Mouse (Mus musculus): ENCODE data around the gene Frmd5. TPM values are rescaled to one million over a fixed set of nuclear protein-coding genes. Genes with fewer than 3 reads are reported as not detected.

Gene Frmd5
- polyA plus RNA-seq, 2 experiments, result 0.78 to 2.2 TPM

- Histone ChIP-seq H3K36me3 (ENCODE audit: control insufficient read depth, insufficient read depth, low read length) (no peaks in the 10 kb centered on the region), H3K9ac (ENCODE audit: low read depth, low read length, severe bottlenecking) (no peak overlapping the region), H3K4me3 (replicated peaks; ENCODE audit: low read length) (no peak overlapping the region), H3K27me3 (ENCODE audit: control insufficient read depth, insufficient read depth, low read length) (no peaks in the 10 kb centered on the region), H3K4me2 (replicated peaks; ENCODE audit: low read depth, low read length, severe bottlenecking) (no peak overlapping the region), H3K9me3 (ENCODE audit: control insufficient read depth, low read length) (no peaks in the 10 kb centered on the region), H3K27ac (replicated peaks; ENCODE audit: low read depth, low read length) (no peak overlapping the region), H3K4me1 (ENCODE audit: control insufficient read depth, insufficient read depth, low read length) (no peaks in the 10 kb centered on the region)
- ATAC-seq (ENCODE audit: low FRiP score, low read depth), result no peak
- TF ChIP-seq POLR2A (IDR thresholded peaks at IDR 0.05; ENCODE audit: borderline replicate concordance, extremely low read depth, insufficient read depth, insufficient read length), result no peak
- no peak for DNase-seq (ENCODE audit: low spot score)
- WGBS, result 61% methylated on average over 7 of the region's 7 CpGs
Observed at GRCm38 (mm10) chr2:121601543-121601942, 205.3 kb downstream of the Frmd5 start.

- no peaks in the 10 kb centered on the region for H3K9me3 ChIP-seq (ENCODE audit: control insufficient read depth, low read length)
- H3K27me3 ChIP-seq (ENCODE audit: control insufficient read depth, insufficient read depth, low read length), result no peaks in the 10 kb centered on the region
- no peak overlapping the region for H3K4me2 ChIP-seq (replicated peaks; ENCODE audit: low read depth, low read length, severe bottlenecking)
- H3K9ac ChIP-seq (ENCODE audit: low read depth, low read length, severe bottlenecking), result no peak overlapping the region
- H3K4me3 ChIP-seq (replicated peaks; ENCODE audit: low read length), result no peak overlapping the region
- H3K27ac ChIP-seq (replicated peaks; ENCODE audit: low read depth, low read length), result no peak overlapping the region
- DNase-seq (ENCODE audit: low spot score) (no peak), ATAC-seq (ENCODE audit: low FRiP score, low read depth) (no peak)
- TF ChIP-seq POLR2A (IDR thresholded peaks at IDR 0.05; ENCODE audit: borderline replicate concordance, extremely low read depth, insufficient read depth, insufficient read length), result no peak
- WGBS, result 84% methylated on average over 8 of the region's 8 CpGs
- no peaks in the 10 kb centered on the region for H3K4me1 ChIP-seq (ENCODE audit: control insufficient read depth, insufficient read depth, low read length)
- no peaks in the 10 kb centered on the region for H3K36me3 ChIP-seq (ENCODE audit: control insufficient read depth, insufficient read depth, low read length)
Observed at GRCm38 (mm10) chr2:121600736-121601135, 206.2 kb downstream of the Frmd5 start.

GRCm38 (mm10) chr2:121598249-121598648 lies 208.6 kb downstream of the Frmd5 start:
- Histone ChIP-seq H3K4me2 (replicated peaks; ENCODE audit: low read depth, low read length, severe bottlenecking) (no peak overlapping the region), H3K9me3 (ENCODE audit: control insufficient read depth, low read length) (no peaks in the 10 kb centered on the region), H3K9ac (ENCODE audit: low read depth, low read length, severe bottlenecking) (no peak overlapping the region), H3K27me3 (ENCODE audit: control insufficient read depth, insufficient read depth, low read length) (no peaks in the 10 kb centered on the region), H3K4me1 (ENCODE audit: control insufficient read depth, insufficient read depth, low read length) (no peaks in the 10 kb centered on the region), H3K4me3 (replicated peaks; ENCODE audit: low read length) (no peak overlapping the region), H3K36me3 (ENCODE audit: control insufficient read depth, insufficient read depth, low read length) (no peaks in the 10 kb centered on the region), H3K27ac (replicated peaks; ENCODE audit: low read depth, low read length) (no peak overlapping the region)
- DNase-seq (ENCODE audit: low spot score) (no peak), ATAC-seq (ENCODE audit: low FRiP score, low read depth) (no peak)
- 49% methylated on average over 7 of the region's 7 CpGs for WGBS
- TF ChIP-seq POLR2A (IDR thresholded peaks at IDR 0.05; ENCODE audit: borderline replicate concordance, extremely low read depth, insufficient read depth, insufficient read length), result no peak

GRCm38 (mm10) chr2:121596621-121597020 lies 210.3 kb downstream of the Frmd5 start:
- H3K4me3 ChIP-seq (replicated peaks; ENCODE audit: low read length), result no peak overlapping the region
- 76% methylated on average over 2 of the region's 2 CpGs for WGBS
- H3K9me3 ChIP-seq (ENCODE audit: control insufficient read depth, low read length), result no peaks in the 10 kb centered on the region
- no peaks in the 10 kb centered on the region for H3K27me3 ChIP-seq (ENCODE audit: control insufficient read depth, insufficient read depth, low read length)
- H3K9ac ChIP-seq (ENCODE audit: low read depth, low read length, severe bottlenecking), result no peak overlapping the region
- H3K27ac ChIP-seq (replicated peaks; ENCODE audit: low read depth, low read length), result no peak overlapping the region
- no peak for DNase-seq (ENCODE audit: low spot score)
- TF ChIP-seq POLR2A (IDR thresholded peaks at IDR 0.05; ENCODE audit: borderline replicate concordance, extremely low read depth, insufficient read depth, insufficient read length), result no peak
- no peaks in the 10 kb centered on the region for H3K36me3 ChIP-seq (ENCODE audit: control insufficient read depth, insufficient read depth, low read length)
- ATAC-seq (ENCODE audit: low FRiP score, low read depth), result no peak
- H3K4me2 ChIP-seq (replicated peaks; ENCODE audit: low read depth, low read length, severe bottlenecking), result no peak overlapping the region
- no peaks in the 10 kb centered on the region for H3K4me1 ChIP-seq (ENCODE audit: control insufficient read depth, insufficient read depth, low read length)

- no peaks in the 10 kb centered on the region for H3K9me3 ChIP-seq (ENCODE audit: control insufficient read depth, low read length)
- H3K9ac ChIP-seq (ENCODE audit: low read depth, low read length, severe bottlenecking), result no peak overlapping the region
- no peaks in the 10 kb centered on the region for H3K36me3 ChIP-seq (ENCODE audit: control insufficient read depth, insufficient read depth, low read length)
- H3K4me1 ChIP-seq (ENCODE audit: control insufficient read depth, insufficient read depth, low read length), result no peaks in the 10 kb centered on the region
- H3K27ac ChIP-seq (replicated peaks; ENCODE audit: low read depth, low read length), result no peak overlapping the region
- DNase-seq (ENCODE audit: low spot score) (no peak), ATAC-seq (ENCODE audit: low FRiP score, low read depth) (no peak)
- H3K4me3 ChIP-seq (replicated peaks; ENCODE audit: low read length), result no peak overlapping the region
- H3K4me2 ChIP-seq (replicated peaks; ENCODE audit: low read depth, low read length, severe bottlenecking), result no peak overlapping the region
- no peak for TF ChIP-seq POLR2A (IDR thresholded peaks at IDR 0.05; ENCODE audit: borderline replicate concordance, extremely low read depth, insufficient read depth, insufficient read length)
- no peaks in the 10 kb centered on the region for H3K27me3 ChIP-seq (ENCODE audit: control insufficient read depth, insufficient read depth, low read length)
- 43% methylated on average over 8 of the region's 8 CpGs for WGBS
Observed at GRCm38 (mm10) chr2:121594660-121595291, 212.1 kb downstream of the Frmd5 start.

Measured in limb, embryonic 14.5 days (tissue).